Mouse (Mus musculus): ENCODE measurements around the gene Spaca4.

- TF ChIP-seq CTCF (IDR thresholded peaks at IDR 0.05; ENCODE audit: borderline replicate concordance, insufficient read depth, low read depth, low read length) (no peak), POLR2A (IDR thresholded peaks at IDR 0.05; ENCODE audit: borderline replicate concordance, insufficient read depth, low read length) (peak; percentile 42; the same call in 1 of the 2 replicates)
These were observed 26.0 kb downstream of the Spaca4 start, which contains the start of gene Car11 for GRCm38 (mm10) chr7:45699523-45700141.
